Mouse (Mus musculus) heart, embryonic 11.5 days (tissue): Measurements from ENCODE around the gene Hopx. TPM values are rescaled to one million over a fixed set of nuclear protein-coding genes. Genes with fewer than 3 reads are reported as not detected.
"Not testable (repeated sequence)": the region's sequence is repeated elsewhere in the genome, so short reads cannot be mapped to it uniquely, and the experiment has no call there.

ENCODE experiments used
- ATAC-seq: fragments of 200-750 bp; cut with Nextera tagmentation; replicated peaks from 2 replicates; pipeline ENCODE4 v1.8.0; 2017; ENCODE audit warnings: moderate library complexity; ENCODE audit not compliant: insufficient number of reproducible peaks, low FRiP score, low TSS enrichment
- H3K27ac ChIP-seq: fragments of 300-500 bp; sonication (generic); 2 replicates; pipeline ENCODE4 v1.5.1; 2014; ENCODE audit warnings: mild to moderate bottlenecking, low read depth, low read length
- H3K27me3 ChIP-seq: fragments of 300-500 bp; sonication (generic); 2 replicates; pipeline ENCODE4 v1.6.1; 2014; ENCODE audit warnings: mild to moderate bottlenecking, low read length, mixed read lengths; ENCODE audit not compliant: control insufficient read depth, insufficient read depth
- H3K36me3 ChIP-seq: fragments of 300-500 bp; sonication (generic); 2 replicates; pipeline ENCODE4 v1.6.1; 2014; ENCODE audit warnings: mild to moderate bottlenecking, low read length, moderate library complexity, mixed read lengths; ENCODE audit not compliant: control insufficient read depth, insufficient read depth
- H3K4me1 ChIP-seq: fragments of 300-500 bp; sonication (generic); 2 replicates; pipeline ENCODE4 v1.6.1; 2014; ENCODE audit warnings: low read length; ENCODE audit not compliant: control insufficient read depth, insufficient read depth
- H3K4me2 ChIP-seq: fragments of 300-500 bp; sonication (generic); 2 replicates; pipeline ENCODE4 v1.6.1; 2014; ENCODE audit warnings: mild to moderate bottlenecking, moderate library complexity
- H3K4me3 ChIP-seq: fragments of 300-500 bp; sonication (generic); 2 replicates; pipeline ENCODE4 v1.5.1; 2014; ENCODE audit warnings: low read depth, low read length
- H3K9ac ChIP-seq: fragments of 300-500 bp; sonication (generic); 2 replicates; pipeline ENCODE4 v1.6.1; 2014; ENCODE audit warnings: mild to moderate bottlenecking, low read depth, low read length, moderate library complexity
- H3K9me3 ChIP-seq: fragments of 300-500 bp; sonication (generic); replicated peaks from 2 replicates; pipeline ENCODE4 v1.6.1; 2016; ENCODE audit warnings: low read length; ENCODE audit not compliant: control insufficient read depth
- WGBS: fragments of 180-500 bp; shearing (Covaris S2); extraction: QIAGEN DNeasy Blood & Tissue Kit; methylation state at CpG from one replicate; pipeline ENCODE4 v1.1.7; 2014; ENCODE audit not compliant: insufficient replicate concordance; 5-methylcytosine and 5-hydroxymethylcytosine counted together
- polyA plus RNA-seq: library from polyadenylated mRNA; unstranded; fragments of >200 nt; fragmentation: Nextera tagmentation; extraction: Ambion mirVana; gene quantifications from 2 replicates; pipeline ENCODE4 v1.2.1, GENCODE M21; 2014

Gene Hopx
- polyA plus RNA-seq, 1 experiment from 2014 or later, result 19.7 TPM

DNA sequence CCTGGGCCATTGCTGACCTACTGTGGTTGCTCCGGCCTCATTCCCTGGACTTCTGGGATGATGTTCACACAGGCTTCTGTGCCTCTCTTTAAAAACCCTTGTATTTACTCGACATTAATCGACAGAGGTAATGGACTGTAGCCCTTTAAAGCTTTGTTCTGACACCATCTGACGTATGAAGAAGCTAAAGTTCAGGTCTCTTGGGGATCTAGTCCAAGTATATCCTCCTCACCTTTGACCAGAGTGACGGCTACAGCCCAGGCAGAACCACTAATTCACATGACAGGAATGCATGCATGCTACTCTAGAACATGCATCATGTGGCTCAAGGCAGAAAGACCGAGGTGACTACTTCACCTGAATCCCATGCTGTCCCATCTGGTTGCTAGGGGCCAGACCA, 14.2 kb downstream of the Hopx start:
- 76% methylated on average over 6 of the region's 6 CpGs for WGBS
- H3K9me3 ChIP-seq, result no peaks in the 10 kb centered on the region
- H3K9ac ChIP-seq, result no peak overlapping the region
- H3K36me3 ChIP-seq, result no peaks in the 10 kb centered on the region
- no peak overlapping the region for H3K4me3 ChIP-seq
- ATAC-seq, result no peak
- H3K27ac ChIP-seq, result no peak overlapping the region
- H3K27me3 ChIP-seq, result 0 out of 2 replicates have a peak, but pooled peaks cover 4% of the 10 kb centered on the region
- H3K4me2 ChIP-seq, result no peak overlapping the region
- peaks cover 37% of the 10 kb centered on the region for H3K4me1 ChIP-seq

DNA sequence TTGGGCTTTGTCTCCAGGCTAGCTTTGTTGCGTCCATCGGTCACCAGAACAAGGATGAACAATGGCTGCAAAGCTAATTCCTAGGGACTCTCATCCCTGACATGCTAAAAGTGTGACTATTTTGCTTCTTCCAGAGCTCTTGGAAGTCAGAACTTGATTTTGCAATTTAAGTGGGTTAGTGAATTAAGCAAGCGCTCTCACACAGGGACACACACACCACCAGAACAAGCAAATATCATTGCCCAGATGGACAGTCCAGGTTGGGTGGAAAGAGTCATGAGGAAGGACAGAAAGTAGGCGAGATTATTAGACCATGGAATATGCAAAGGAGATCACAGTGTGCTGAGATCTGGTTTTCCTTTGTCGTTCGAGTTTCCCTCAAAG, 14.9 kb downstream of the Hopx start:
- WGBS, result 67% methylated on average over 6 of the region's 6 CpGs
- Histone ChIP-seq H3K4me3 (no peak overlapping the region), H3K4me2 (no peak overlapping the region), H3K36me3 (no peaks in the 10 kb centered on the region), H3K27ac (peak overlapping the region; percentile 57), H3K9me3 (no peaks in the 10 kb centered on the region), H3K4me1 (peaks cover 37% of the 10 kb centered on the region), H3K27me3 (0 out of 2 replicates have a peak, but pooled peaks cover 4% of the 10 kb centered on the region), H3K9ac (no peak overlapping the region)
- ATAC-seq, result no peak

DNA sequence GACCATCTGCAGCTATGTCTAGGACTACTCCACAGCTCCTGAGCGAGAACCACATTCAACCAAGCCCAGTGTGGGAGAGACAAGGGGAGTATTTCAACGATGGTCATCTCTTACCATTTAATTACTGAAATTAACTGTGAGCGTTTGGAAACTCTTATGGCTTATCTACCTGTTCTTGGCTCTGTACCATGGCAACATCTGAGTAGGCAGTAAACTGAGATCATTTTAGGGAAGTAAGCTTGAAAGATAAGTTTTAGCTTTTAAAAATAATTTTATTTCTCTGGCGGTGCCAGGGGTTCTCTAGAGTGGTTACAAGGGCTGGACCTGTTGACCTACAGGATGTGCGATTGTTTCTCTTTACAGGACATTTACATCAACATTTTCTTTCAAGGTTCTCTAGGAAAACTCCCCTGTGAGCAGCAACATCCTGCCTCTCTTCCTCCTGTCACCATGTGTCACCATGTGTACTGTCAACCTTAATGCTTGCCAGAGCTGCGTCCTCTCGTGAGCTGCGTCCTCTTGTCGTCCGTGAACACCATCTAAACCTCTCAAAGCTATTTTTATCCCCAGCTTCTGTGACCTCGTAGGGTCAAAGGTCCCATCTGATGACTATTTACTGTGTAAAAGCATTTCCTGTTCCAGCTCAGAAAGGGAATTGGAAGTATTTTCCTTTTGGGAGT, 15.5 kb downstream of the Hopx start:
- ATAC-seq, result no peak
- H3K36me3 ChIP-seq, result no peaks in the 10 kb centered on the region
- H3K27ac ChIP-seq, result peak overlapping the region; percentile 57
- no peak overlapping the region for H3K9ac ChIP-seq
- WGBS, result 27% methylated on average over 11 of the region's 11 CpGs
- H3K27me3 ChIP-seq, result 0 out of 2 replicates have a peak, but pooled peaks cover 4% of the 10 kb centered on the region
- no peak overlapping the region for H3K4me2 ChIP-seq
- H3K4me3 ChIP-seq, result no peak overlapping the region
- H3K9me3 ChIP-seq, result no peaks in the 10 kb centered on the region
- H3K4me1 ChIP-seq, result peaks cover 32% of the 10 kb centered on the region

DNA sequence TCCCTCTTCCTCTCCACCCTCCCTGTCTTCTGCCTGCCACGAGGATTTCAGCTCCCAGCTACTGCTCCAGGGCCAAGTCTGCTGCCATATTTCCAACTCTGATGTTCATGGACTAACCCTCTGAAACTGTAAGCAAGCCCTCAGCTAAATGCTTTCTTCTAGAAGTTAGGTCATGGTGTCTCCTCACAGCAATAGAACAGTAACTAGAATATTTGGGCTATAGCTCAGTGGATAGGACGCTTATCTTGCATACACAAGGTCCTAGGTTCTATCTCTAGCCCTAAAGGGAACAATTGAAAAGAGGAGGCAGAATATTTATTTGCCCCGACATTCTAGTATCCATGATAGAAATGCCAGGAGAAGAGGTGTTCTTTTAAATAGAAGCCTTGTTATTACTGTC, 16.0 kb downstream of the Hopx start:
- Histone ChIP-seq H3K9me3 (no peaks in the 10 kb centered on the region), H3K27me3 (0 out of 2 replicates have a peak, but pooled peaks cover 4% of the 10 kb centered on the region), H3K4me3 (no peak overlapping the region), H3K27ac (no peak overlapping the region), H3K4me1 (peaks cover 32% of the 10 kb centered on the region), H3K4me2 (no peak overlapping the region), H3K36me3 (no peaks in the 10 kb centered on the region), H3K9ac (no peak overlapping the region)
- WGBS, result 72% methylated on average over 3 of the region's 3 CpGs
- ATAC-seq, result no peak

DNA sequence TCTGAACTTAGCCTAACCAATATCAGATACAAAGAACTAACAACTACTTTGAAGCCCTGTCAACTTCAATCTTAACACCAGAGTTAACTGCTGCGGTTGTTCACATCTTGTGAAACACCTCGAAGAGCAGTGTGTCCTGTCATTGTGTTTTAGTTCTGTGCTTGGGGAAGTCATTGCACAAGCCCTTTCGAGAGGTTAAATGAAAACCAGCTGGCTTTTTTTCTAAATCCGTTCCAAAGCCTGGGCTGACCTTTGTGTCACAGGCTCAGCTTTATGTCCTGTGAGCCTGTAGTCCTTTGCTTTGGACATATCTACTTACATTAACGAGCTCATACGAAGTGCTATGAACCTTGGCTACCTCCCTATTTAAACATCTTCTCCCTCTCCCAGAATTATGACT, 17.2 kb downstream of the Hopx start:
- ATAC-seq, result no peak
- H3K4me3 ChIP-seq, result no peak overlapping the region
- H3K9ac ChIP-seq, result no peak overlapping the region
- no peaks in the 10 kb centered on the region for H3K36me3 ChIP-seq
- peaks cover 36% of the 10 kb centered on the region for H3K4me1 ChIP-seq
- peak overlapping the region; percentile 46 for H3K27ac ChIP-seq
- 0 out of 2 replicates have a peak, but pooled peaks cover 4% of the 10 kb centered on the region for H3K27me3 ChIP-seq
- 47% methylated on average over 6 of the region's 6 CpGs for WGBS
- H3K4me2 ChIP-seq, result no peak overlapping the region; the same call in 1 of the 2 replicates
- no peaks in the 10 kb centered on the region for H3K9me3 ChIP-seq

DNA sequence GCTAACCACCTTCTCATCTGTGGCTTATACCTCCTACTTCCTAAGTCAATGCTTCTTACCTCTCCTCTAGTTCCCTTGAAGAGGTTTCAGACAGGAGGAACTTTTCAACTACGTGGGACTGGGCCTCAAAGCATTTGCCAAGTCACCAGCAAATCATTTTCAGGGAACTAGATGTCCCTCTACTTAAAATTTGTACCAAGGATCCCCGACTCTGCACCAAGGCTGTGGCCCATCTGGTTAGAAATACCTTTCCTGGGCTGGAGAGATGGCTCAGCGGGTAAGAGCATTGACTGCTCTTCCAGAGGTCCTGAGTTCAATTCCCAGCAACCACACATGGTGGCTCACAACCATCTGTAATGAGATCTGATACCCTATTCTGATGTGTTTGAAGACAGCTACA, 18.7 kb downstream of the Hopx start:
- H3K4me1 ChIP-seq, result peaks cover 40% of the 10 kb centered on the region
- H3K9ac ChIP-seq, H3K36me3 ChIP-seq, ATAC-seq, H3K4me2 ChIP-seq, H3K9me3 ChIP-seq, H3K27me3 ChIP-seq, H3K4me3 ChIP-seq: not testable (repeated sequence)
- H3K27ac ChIP-seq, result peak overlapping the region; percentile 15; the same call in 1 of the 2 replicates
- WGBS, result 79% methylated on average over 3 of the region's 3 CpGs

DNA sequence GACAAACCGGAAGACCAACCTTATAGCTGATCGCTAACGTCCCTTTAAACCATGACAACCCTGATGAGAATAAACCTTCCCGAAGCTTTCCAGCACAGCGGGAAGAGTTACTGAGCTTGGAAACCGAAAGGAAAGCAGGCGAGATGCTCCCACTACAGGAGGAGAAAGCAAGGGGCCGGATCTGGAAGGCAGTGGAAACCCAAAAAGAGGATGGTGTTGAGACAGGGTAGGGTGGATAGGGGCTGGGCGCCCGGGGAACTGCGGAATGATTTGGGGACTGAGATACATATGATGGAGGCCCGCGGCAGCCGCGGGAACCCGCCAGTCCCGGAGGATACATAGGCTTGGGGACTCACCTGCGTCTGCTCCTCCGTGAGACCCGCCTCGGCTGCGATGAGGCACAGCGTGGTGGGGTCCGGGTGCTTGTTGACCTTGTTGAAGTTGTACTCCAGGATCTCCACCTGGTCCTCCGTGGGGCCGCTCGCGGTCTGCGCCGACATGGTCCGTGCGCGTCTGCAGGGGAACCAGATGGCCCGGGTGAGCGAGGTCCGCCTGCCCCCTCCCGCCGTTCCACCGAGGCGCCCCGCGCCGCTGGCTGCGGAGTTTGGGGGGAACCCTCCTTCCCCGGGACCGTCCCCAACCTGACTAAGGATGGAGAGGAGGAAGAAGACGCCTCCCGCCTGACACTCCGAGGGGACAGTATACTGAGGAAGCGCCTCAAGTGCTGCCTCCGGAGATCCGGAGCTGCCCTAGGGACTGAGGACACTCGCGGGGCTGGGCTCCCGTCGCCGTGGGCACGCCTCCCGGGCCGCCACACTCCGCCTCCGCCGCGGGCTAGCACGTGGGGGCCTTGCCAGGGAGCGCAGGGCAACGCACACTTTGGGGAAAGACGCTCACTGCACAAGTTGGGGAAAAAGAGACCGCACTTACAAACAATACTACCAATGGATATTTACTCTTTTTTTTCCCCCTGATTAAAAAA, 20.1 kb downstream of the Hopx start:
- H3K27ac ChIP-seq, result peak overlapping the region; percentile 54; the same call in 1 of the 2 replicates
- peaks cover 39% of the 10 kb centered on the region for H3K4me1 ChIP-seq
- 0 out of 2 replicates have a peak, but pooled peaks cover 4% of the 10 kb centered on the region for H3K27me3 ChIP-seq
- H3K4me2 ChIP-seq, result peak overlapping the region; percentile 94
- no peaks in the 10 kb centered on the region for H3K36me3 ChIP-seq
- H3K9me3 ChIP-seq, result no peaks in the 10 kb centered on the region
- peak overlapping the region; percentile 69 for H3K9ac ChIP-seq
- ATAC-seq, result peak; percentile 47
- H3K4me3 ChIP-seq, result peak overlapping the region; percentile 61
- 2% methylated on average over 69 of the region's 69 CpGs for WGBS

DNA sequence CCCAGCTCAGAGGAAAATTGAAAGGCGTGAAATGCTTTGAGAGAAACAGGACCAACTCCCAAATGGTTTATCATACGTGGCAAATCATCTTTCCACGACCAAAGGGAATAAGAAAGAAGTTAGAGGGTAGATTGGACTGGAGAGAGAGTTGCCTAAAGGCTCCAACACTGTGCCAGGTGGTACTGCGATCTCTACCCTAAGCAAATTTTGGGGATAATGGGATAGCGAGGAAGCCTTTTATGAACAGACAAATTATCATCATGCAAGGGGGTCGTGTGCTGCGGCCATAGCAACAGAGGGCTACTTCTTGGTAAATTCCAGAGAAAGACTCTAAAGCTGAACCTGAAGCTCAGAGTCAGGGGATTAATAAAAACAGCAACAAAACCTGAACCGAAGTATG, 21.0 kb downstream of the Hopx start:
- Histone ChIP-seq H3K27me3 (0 out of 2 replicates have a peak, but pooled peaks cover 4% of the 10 kb centered on the region), H3K36me3 (no peaks in the 10 kb centered on the region), H3K9ac (peak overlapping the region; percentile 0; the same call in 1 of the 2 replicates), H3K4me2 (peak overlapping the region; percentile 94), H3K27ac (no peak overlapping the region), H3K9me3 (no peaks in the 10 kb centered on the region), H3K4me1 (peaks cover 37% of the 10 kb centered on the region), H3K4me3 (peak overlapping the region; percentile 61)
- WGBS, result 42% methylated on average over 8 of the region's 8 CpGs
- no peak for ATAC-seq
